Mouse (Mus musculus) gastrocnemius, postnatal 25 days (tissue): ENCODE results near the gene Evc2. TPM values are rescaled to one million over a fixed set of nuclear protein-coding genes. Genes with fewer than 3 reads are reported as not detected.

Experiments
- DNase-seq: peaks from one replicate; pipeline ENCODE4 v3.0.0; 2022
- total RNA-seq, 2 experiments: library from RNA; stranded (reverse); gene quantifications; 1 replicate in 1 of 2; 2 replicates in 1 of 2; pipeline ENCODE4 v1.2.3; 2021

Evc2 gene
- total RNA-seq, 2 experiments from 2014 or later, result 8.2 to 9.2 TPM

GRCm38 (mm10) chr5:37365751-37366150, 27.5 kb downstream of the Evc2 start:
- DNase-seq, result no peak

GRCm38 (mm10) chr5:37368796-37369195, 30.5 kb downstream of the Evc2 start:
- DNase-seq, result no peak

GRCm38 (mm10) chr5:37377376-37377775, 39.1 kb downstream of the Evc2 start:
- DNase-seq, result no peak

GRCm38 (mm10) chr5:37380641-37381040, 42.3 kb downstream of the Evc2 start:
- DNase-seq, result no peak

GRCm38 (mm10) chr5:37383570-37383969, 45.3 kb downstream of the Evc2 start:
- no peak for DNase-seq

- DNase-seq, result no peak
Observed at GRCm38 (mm10) chr5:37388646-37389045, 50.3 kb downstream of the Evc2 start.

GRCm38 (mm10) chr5:37389808-37390495, 51.7 kb downstream of the Evc2 start:
- DNase-seq, result no peak

- no peak for DNase-seq
Observed at GRCm38 (mm10) chr5:37390923-37391322, 52.6 kb downstream of the Evc2 start.

GRCm38 (mm10) chr5:37391901-37392300, 53.6 kb downstream of the Evc2 start:
- DNase-seq, result no peak

GRCm38 (mm10) chr5:37395172-37396030, 57.1 kb downstream of the Evc2 start:
- no peak for DNase-seq

- DNase-seq, result no peak
Observed at GRCm38 (mm10) chr5:37419028-37419427, 80.7 kb downstream of the Evc2 start.

GRCm38 (mm10) chr5:37427210-37427609, 88.9 kb downstream of the Evc2 start:
- no peak for DNase-seq

- no peak for DNase-seq
Observed at GRCm38 (mm10) chr5:37435417-37435816, 97.1 kb downstream of the Evc2 start.

- DNase-seq, result no peak
Observed at GRCm38 (mm10) chr5:37442767-37443166, 104.5 kb downstream of the Evc2 start.

GRCm38 (mm10) chr5:37447546-37447945, 109.2 kb downstream of the Evc2 start:
- no peak for DNase-seq

- DNase-seq, result no peak
Observed at GRCm38 (mm10) chr5:37456590-37456989, 118.3 kb downstream of the Evc2 start.

GRCm38 (mm10) chr5:37457191-37457590, 118.9 kb downstream of the Evc2 start:
- DNase-seq, result no peak

GRCm38 (mm10) chr5:37457831-37458230, 119.5 kb downstream of the Evc2 start:
- DNase-seq, result no peak

- no peak for DNase-seq
Observed at GRCm38 (mm10) chr5:37458236-37458635, 119.9 kb downstream of the Evc2 start.

- DNase-seq, result no peak
Observed at GRCm38 (mm10) chr5:37465461-37465860, 127.2 kb downstream of the Evc2 start.

- DNase-seq, result no peak
Observed at GRCm38 (mm10) chr5:37467646-37468045, 129.3 kb downstream of the Evc2 start.

GRCm38 (mm10) chr5:37469031-37469430, 130.7 kb downstream of the Evc2 start:
- no peak for DNase-seq

GRCm38 (mm10) chr5:37471584-37471983, 133.3 kb downstream of the Evc2 start:
- DNase-seq, result no peak
